Mouse (Mus musculus): ENCODE data around the gene Whrn. TPM values are rescaled to one million over a fixed set of nuclear protein-coding genes. Genes with fewer than 3 reads are reported as not detected.

Gene Whrn
- total RNA-seq, 2 experiments from 2014 or later: 1.7 to 2.0 TPM

GRCm38 (mm10) chr4:63494967-63495914, 550 bp downstream of the Whrn start:
- DNase-seq: peak; percentile 56
- intact Hi-C loops (cut with DNase I; ENCODE audit: low total_unique reads): no loop called here

GRCm38 (mm10) chr4:63494401-63494966, 1.3 kb downstream of the Whrn start:
- intact Hi-C loops (cut with DNase I; ENCODE audit: low total_unique reads): no loop called here

GRCm38 (mm10) chr4:63493351-63494121, 2.3 kb downstream of the Whrn start:
- DNase-seq: no peak
- intact Hi-C loops (cut with DNase I; ENCODE audit: low total_unique reads): no loop called here

More at GRCm38 (mm10) chr4:63494401-63494966, 1.3 kb downstream of the Whrn start:
- DNase-seq: peak; percentile 7

GRCm38 (mm10) chr4:63491521-63491920, 4.3 kb downstream of the Whrn start:
- intact Hi-C loops (cut with DNase I; ENCODE audit: low total_unique reads): no loop called here
- no peak for DNase-seq

- intact Hi-C loops (cut with DNase I; ENCODE audit: low total_unique reads): no loop called here
- DNase-seq: no peak
These were observed 5.6 kb downstream of the Whrn start for GRCm38 (mm10) chr4:63490146-63490545.

GRCm38 (mm10) chr4:63489676-63490075, 6.1 kb downstream of the Whrn start:
- intact Hi-C loops (cut with DNase I; ENCODE audit: low total_unique reads): no loop called here
- DNase-seq: no peak

GRCm38 (mm10) chr4:63487916-63488315, 7.9 kb downstream of the Whrn start:
- intact Hi-C loops (cut with DNase I; ENCODE audit: low total_unique reads): no loop called here
- no peak for DNase-seq

- no peak for DNase-seq
- intact Hi-C loops (cut with DNase I; ENCODE audit: low total_unique reads): no loop called here
These were observed 8.5 kb downstream of the Whrn start for GRCm38 (mm10) chr4:63487256-63487655.

GRCm38 (mm10) chr4:63486523-63486922, 9.3 kb downstream of the Whrn start:
- no peak for DNase-seq
- intact Hi-C loops (cut with DNase I; ENCODE audit: low total_unique reads): no loop called here

GRCm38 (mm10) chr4:63483741-63484140, 12.1 kb downstream of the Whrn start:
- no peak for DNase-seq
- intact Hi-C loops (cut with DNase I; ENCODE audit: low total_unique reads): no loop called here

GRCm38 (mm10) chr4:63480845-63481167, 15.0 kb downstream of the Whrn start:
- no peak for DNase-seq
- intact Hi-C loops (cut with DNase I; ENCODE audit: low total_unique reads): no loop called here

- DNase-seq: peak; percentile 36
- intact Hi-C loops (cut with DNase I; ENCODE audit: low total_unique reads): no loop called here
These were observed 15.5 kb downstream of the Whrn start for GRCm38 (mm10) chr4:63480098-63480844.

GRCm38 (mm10) chr4:63478036-63478435, 17.8 kb downstream of the Whrn start:
- DNase-seq: no peak
- intact Hi-C loops (cut with DNase I; ENCODE audit: low total_unique reads): no loop called here

- no peak for DNase-seq
- intact Hi-C loops (cut with DNase I; ENCODE audit: low total_unique reads): no loop called here
These were observed 18.9 kb downstream of the Whrn start for GRCm38 (mm10) chr4:63476891-63477290.

- intact Hi-C loops (cut with DNase I; ENCODE audit: low total_unique reads): no loop called here
- no peak for DNase-seq
These were observed 20.6 kb downstream of the Whrn start for GRCm38 (mm10) chr4:63475208-63475607.

- intact Hi-C loops (cut with DNase I; ENCODE audit: low total_unique reads): no loop called here
- DNase-seq: no peak
These were observed 21.4 kb downstream of the Whrn start for GRCm38 (mm10) chr4:63474439-63474838.

GRCm38 (mm10) chr4:63467338-63467737, 28.5 kb downstream of the Whrn start:
- intact Hi-C loops (cut with DNase I; ENCODE audit: low total_unique reads): no loop called here
- DNase-seq: no peak

- DNase-seq: no peak
- intact Hi-C loops (cut with DNase I; ENCODE audit: low total_unique reads): no loop called here
These were observed 29.6 kb downstream of the Whrn start for GRCm38 (mm10) chr4:63466192-63466591.

- no peak for DNase-seq
- intact Hi-C loops (cut with DNase I; ENCODE audit: low total_unique reads): no loop called here
These were observed 34.8 kb downstream of the Whrn start for GRCm38 (mm10) chr4:63460876-63461525.

Data from gastrocnemius, postnatal 14 days (tissue).